Mouse (Mus musculus) forebrain, postnatal 0 days (tissue): ENCODE data around the gene Trmt11. TPM values are rescaled to one million over a fixed set of nuclear protein-coding genes. Genes with fewer than 3 reads are reported as not detected.

ENCODE experiments used
- ATAC-seq: fragments of 200-750 bp; cut with Nextera tagmentation; 2 replicates; pipeline ENCODE4 v1.8.0; 2017; ENCODE audit warnings: mild to moderate bottlenecking, moderate library complexity
- DNase-seq: peaks from one replicate; pipeline ENCODE4 v3.0.0-alpha.2; 2015
- H3K27ac ChIP-seq: fragments of 300-500 bp; sonication (generic); 2 replicates; pipeline ENCODE4 v1.5.1; 2014; ENCODE audit warnings: low read depth, mild to moderate bottlenecking, antibody characterized with exemption, low read length, moderate library complexity, mixed read lengths
- H3K27me3 ChIP-seq: fragments of 300-500 bp; sonication (generic); 2 replicates; pipeline ENCODE4 v1.6.1; 2014; ENCODE audit warnings: mild to moderate bottlenecking, low read length, mixed read lengths; ENCODE audit not compliant: insufficient read depth
- H3K36me3 ChIP-seq: fragments of 300-500 bp; sonication (generic); 2 replicates; pipeline ENCODE4 v1.6.1; 2014; ENCODE audit warnings: mild to moderate bottlenecking, moderate library complexity; ENCODE audit not compliant: insufficient read depth
- H3K4me1 ChIP-seq: fragments of 300-500 bp; sonication (generic); 2 replicates; pipeline ENCODE4 v1.6.1; 2014; ENCODE audit warnings: antibody characterized with exemption; ENCODE audit not compliant: insufficient read depth
- H3K4me2 ChIP-seq: fragments of 300-500 bp; sonication (generic); 2 replicates; pipeline ENCODE4 v1.6.1; 2014; ENCODE audit warnings: low read depth, mild to moderate bottlenecking, moderate library complexity
- H3K4me3 ChIP-seq: fragments of 300-500 bp; sonication (generic); 2 replicates; pipeline ENCODE4 v1.5.1; 2014; ENCODE audit warnings: low read depth, low read length, mixed read lengths
- H3K9ac ChIP-seq: fragments of 300-500 bp; sonication (generic); 2 replicates; pipeline ENCODE4 v1.6.1; 2014; ENCODE audit warnings: mild to moderate bottlenecking
- H3K9me3 ChIP-seq: fragments of 300-500 bp; sonication (generic); 2 replicates; pipeline ENCODE4 v1.6.1; 2016; ENCODE audit warnings: low read length
- CTCF ChIP-seq: sonication (generic); IDR thresholded peaks from 2 replicates; pipeline ENCODE4 v1.5.1; 2016; ENCODE audit warnings: antibody characterized with exemption, control low read depth, low read depth
- WGBS: fragments of 180-500 bp; shearing (Covaris S2); extraction: QIAGEN DNeasy Blood & Tissue Kit; methylation state at CpG from one replicate; pipeline ENCODE4 v1.1.7; 2014; 5-methylcytosine and 5-hydroxymethylcytosine counted together
- polyA plus RNA-seq: library from polyadenylated mRNA; unstranded; fragments of >200 nt; fragmentation: Nextera tagmentation; extraction: Ambion mirVana; gene quantifications from 2 replicates; pipeline ENCODE4 v1.2.1, GENCODE M21; 2015
- total RNA-seq: library from RNA; depleted of rRNA; stranded (reverse); fragments of >200 nt; gene quantifications from 2 replicates; pipeline ENCODE4 v1.2.3, GENCODE M21; 2014

The Trmt11 gene
- total and polyA plus RNA-seq, 2 experiments from 2014 or later, result 13.9 to 19.9 TPM

DNA sequence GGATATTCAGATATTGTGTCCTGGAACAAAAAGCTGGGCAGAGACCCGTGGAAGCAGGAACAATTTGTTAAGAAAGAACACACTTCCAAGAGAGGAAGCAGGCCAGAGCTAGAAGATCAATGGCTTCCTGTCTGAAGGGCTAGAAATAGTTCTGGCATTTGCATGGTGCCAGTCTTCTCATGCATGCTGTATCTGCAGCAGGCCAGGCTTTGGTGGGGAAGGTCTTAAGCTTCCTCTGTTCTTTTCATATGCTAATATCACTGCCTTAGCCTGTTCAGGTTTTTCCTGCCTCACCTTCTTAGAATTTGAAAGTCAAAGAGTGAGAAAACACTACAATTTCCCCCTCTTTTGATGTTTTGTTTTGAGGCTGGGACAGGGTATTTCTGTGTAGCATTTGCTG, 27.0 kb upstream of the Trmt11 start:
- 20% methylated on average over 1 of the region's 1 CpGs for WGBS
- Histone ChIP-seq H3K4me3 (no peak overlapping the region), H3K27ac (no peak overlapping the region), H3K27me3 (no peaks in the 10 kb centered on the region), H3K36me3 (no peaks in the 10 kb centered on the region), H3K4me1 (no peaks in the 10 kb centered on the region), H3K9me3 (no peaks in the 10 kb centered on the region), H3K9ac (no peak overlapping the region), H3K4me2 (no peak overlapping the region)
- ATAC-seq, result no peak
- DNase-seq, result no peak
- TF ChIP-seq CTCF, result no peak

DNA sequence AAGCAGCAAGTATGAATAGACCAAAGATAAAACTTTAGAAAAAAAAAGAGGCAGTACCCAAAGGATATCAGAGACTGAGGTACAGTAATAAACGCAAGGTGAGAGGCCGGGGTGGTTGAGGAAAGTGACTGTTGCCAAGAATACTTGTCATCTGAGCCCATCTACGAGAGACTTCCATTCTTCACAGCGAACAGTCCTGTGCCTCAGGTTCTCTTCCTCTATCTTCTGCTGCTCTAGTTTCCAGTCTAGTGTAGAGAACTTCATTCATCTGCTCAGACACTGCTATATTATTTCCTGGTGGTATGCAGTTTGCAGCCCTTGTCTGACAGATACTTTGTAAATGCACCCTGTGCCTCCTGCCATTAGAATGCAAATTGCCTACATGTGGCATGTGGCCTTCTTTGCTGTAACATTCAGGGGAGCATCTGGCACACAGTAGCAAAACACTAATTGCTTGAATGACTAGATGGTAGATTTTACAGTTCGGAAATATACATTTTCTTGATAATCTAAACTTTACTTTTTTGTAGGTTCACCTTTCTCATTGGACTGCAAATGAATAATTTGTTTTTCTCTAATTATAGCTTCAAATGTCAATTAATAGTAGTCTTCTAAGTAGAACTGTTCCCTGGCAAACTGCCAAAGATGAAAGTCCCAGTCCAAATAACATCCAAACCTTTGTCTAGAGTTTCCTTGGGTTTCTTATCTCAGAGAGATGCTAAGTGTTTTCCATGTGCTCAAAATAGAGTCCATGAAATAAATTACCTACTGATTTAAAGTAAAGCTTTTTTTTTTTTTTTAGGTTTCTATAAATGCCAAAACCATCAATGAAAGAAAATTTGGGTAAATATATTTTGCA, 23.8 kb upstream of the Trmt11 start:
- no peak for ATAC-seq
- no peak overlapping the region for H3K4me3 ChIP-seq
- WGBS, result 30% methylated on average over 5 of the region's 5 CpGs
- no peaks in the 10 kb centered on the region for H3K4me1 ChIP-seq
- TF ChIP-seq CTCF, result no peak
- no peak overlapping the region for H3K9ac ChIP-seq
- H3K9me3 ChIP-seq, result no peaks in the 10 kb centered on the region
- H3K27me3 ChIP-seq, result no peaks in the 10 kb centered on the region
- peak; percentile 11 for DNase-seq
- H3K4me2 ChIP-seq, result no peak overlapping the region
- no peak overlapping the region for H3K27ac ChIP-seq
- no peaks in the 10 kb centered on the region for H3K36me3 ChIP-seq

DNA sequence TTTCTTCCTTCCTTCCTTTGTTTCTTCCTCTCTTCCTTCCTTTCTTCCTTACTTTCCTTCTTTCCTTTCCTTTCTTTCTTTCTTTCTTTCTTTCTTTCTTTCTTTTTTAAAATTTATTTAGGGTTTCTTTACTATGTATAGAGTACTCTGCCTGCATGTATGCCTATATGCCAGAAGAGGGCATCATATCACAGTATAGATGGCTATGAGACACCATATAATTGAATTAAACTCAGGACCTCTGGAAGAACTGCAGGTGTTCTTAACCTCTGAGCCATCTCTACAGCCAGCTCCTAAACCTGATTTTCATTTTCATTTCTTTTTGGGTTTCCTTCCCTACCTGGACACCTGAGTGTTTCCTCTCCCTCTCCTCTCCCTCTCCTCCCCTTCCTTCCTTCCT, 22.4 kb upstream of the Trmt11 start:
- ATAC-seq (no peak), DNase-seq (no peak)
- H3K27me3 ChIP-seq, result no peaks in the 10 kb centered on the region
- H3K27ac ChIP-seq, result no peak overlapping the region
- H3K9ac ChIP-seq, result no peak overlapping the region
- H3K4me3 ChIP-seq, result no peak overlapping the region
- no peaks in the 10 kb centered on the region for H3K9me3 ChIP-seq
- no peaks in the 10 kb centered on the region for H3K4me1 ChIP-seq
- H3K4me2 ChIP-seq, result no peak overlapping the region
- TF ChIP-seq CTCF, result peak; percentile 29; the same call in 1 of the 2 replicates
- no peaks in the 10 kb centered on the region for H3K36me3 ChIP-seq

DNA sequence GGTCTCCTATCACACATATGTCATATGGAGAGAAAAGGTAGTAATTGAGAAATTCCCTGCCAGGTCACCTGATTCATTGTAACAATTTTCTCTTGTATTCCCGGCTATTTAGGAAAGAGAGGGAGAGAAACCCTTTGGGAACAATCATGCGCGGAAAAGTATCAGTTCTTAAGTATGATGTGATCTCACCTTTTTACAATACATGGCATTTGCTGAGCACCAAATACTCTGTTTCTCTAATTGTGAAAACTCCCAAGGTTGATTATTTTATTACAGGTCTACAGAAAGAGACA, 18.3 kb upstream of the Trmt11 start:
- peak overlapping the region; percentile 85 for H3K27ac ChIP-seq
- no peak for ATAC-seq

DNA sequence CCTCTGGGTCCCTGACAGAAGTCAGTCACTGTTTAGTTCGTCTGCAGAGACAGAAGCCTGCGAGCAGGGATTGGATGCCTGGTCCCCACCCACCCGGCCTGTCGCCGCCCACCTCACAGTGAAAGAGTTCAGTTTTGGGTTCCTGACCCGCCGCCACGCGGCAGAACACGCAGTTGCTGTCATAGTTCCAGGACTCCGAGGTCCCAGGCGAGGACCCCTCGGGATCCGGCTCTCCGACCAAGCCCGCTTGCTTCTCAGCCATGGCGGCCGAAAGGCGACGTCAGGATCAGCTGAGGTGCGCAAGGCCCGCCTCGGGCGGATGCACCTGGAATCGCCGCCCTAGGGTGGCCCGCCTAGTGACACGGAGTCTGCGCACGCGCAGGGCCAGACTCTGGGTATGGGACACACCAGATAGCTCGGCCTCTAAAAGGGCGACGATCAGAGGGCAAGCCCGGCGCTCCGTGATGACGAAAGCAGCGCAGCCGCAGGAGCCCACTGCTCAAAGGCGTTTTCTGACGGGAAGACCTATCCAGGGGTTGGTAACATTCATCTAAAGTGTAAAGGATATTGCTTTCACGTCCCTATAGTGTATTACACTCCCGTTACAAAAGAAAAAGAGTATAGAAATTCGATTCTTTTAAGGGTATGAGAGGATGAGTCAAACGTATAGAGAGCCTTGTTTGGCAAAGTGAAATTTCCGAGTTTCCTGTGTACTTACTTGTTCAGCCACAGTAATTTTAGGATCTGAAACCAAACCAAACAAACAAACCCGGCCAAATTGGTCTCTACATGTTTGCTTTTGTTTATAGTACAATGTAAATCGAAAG, 17.8 kb upstream of the Trmt11 start:
- peak; percentile 99 for ATAC-seq
- H3K4me2 ChIP-seq, result peak overlapping the region; percentile 66
- 1% methylated on average over 49 of the region's 49 CpGs for WGBS

More for the DNA sequence above, 18.3 kb upstream of the Trmt11 start:
- Histone ChIP-seq H3K4me2 (peak overlapping the region; percentile 66), H3K4me3 (peak overlapping the region; percentile 58), H3K4me1 (no peaks in the 10 kb centered on the region), H3K9me3 (no peaks in the 10 kb centered on the region), H3K27me3 (no peaks in the 10 kb centered on the region), H3K36me3 (no peaks in the 10 kb centered on the region), H3K9ac (peak overlapping the region; percentile 57)
- DNase-seq, result no peak
- TF ChIP-seq CTCF, result no peak
- WGBS, result 35% methylated on average over 3 of the region's 3 CpGs

DNA sequence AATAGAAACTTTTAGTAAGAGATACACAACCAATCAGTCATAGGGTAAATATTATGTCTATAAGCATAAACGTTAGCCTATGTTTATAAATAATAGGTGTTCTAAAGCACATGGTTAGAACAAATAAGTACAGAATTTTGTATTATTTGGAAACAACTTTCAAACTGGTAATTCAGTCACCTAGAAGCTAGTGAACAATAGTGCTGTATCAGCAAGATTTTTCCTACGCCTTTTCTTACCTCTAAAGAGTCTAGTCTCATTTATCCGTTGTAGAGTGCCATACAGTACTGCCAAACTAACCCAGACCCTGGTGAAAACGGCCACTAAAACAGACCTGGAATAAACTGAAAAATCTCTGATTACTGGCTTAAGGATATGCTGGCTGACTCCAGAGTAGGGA, 12.5 kb upstream of the Trmt11 start:
- H3K27ac ChIP-seq, result no peak overlapping the region
- TF ChIP-seq CTCF, result no peak
- no peaks in the 10 kb centered on the region for H3K9me3 ChIP-seq
- WGBS, result 87% methylated on average over 4 of the region's 4 CpGs
- no peak overlapping the region for H3K9ac ChIP-seq
- peaks cover 9% of the 10 kb centered on the region for H3K36me3 ChIP-seq
- no peak for DNase-seq
- H3K27me3 ChIP-seq, result no peaks in the 10 kb centered on the region
- ATAC-seq, result no peak
- H3K4me3 ChIP-seq, result no peak overlapping the region
- no peak overlapping the region for H3K4me2 ChIP-seq
- H3K4me1 ChIP-seq, result no peaks in the 10 kb centered on the region

More for the DNA sequence above, 17.8 kb upstream of the Trmt11 start:
- Histone ChIP-seq H3K9ac (peak overlapping the region; percentile 57), H3K27me3 (no peaks in the 10 kb centered on the region), H3K36me3 (peaks cover 2% of the 10 kb centered on the region; the same call in 1 of the 2 replicates), H3K27ac (peak overlapping the region; percentile 85), H3K4me1 (no peaks in the 10 kb centered on the region), H3K4me3 (peak overlapping the region; percentile 58), H3K9me3 (no peaks in the 10 kb centered on the region)
- DNase-seq, result peak; percentile 99
- TF ChIP-seq CTCF, result peak; percentile 57

DNA sequence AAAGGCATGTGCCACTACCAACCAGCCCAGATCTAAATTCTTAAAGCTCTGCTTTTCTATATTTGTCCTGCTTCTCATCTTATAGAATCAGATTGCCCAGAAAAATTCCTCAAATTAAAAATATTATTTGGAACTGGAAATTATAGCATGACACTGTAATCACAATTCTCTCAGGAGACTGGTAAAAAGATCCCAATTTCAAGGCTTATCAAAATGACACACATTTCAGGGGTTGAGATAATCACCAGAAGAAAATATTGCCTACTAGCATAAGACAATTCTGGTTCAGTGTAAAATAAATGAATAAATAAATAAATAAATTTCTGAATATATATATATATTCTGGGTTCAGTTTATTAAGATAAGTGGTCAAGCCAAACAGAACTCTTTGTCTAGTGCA, 9.1 kb upstream of the Trmt11 start:
- no peak for ATAC-seq
- no peaks in the 10 kb centered on the region for H3K9me3 ChIP-seq
- H3K9ac ChIP-seq, result no peak overlapping the region
- H3K4me3 ChIP-seq, result no peak overlapping the region
- H3K4me2 ChIP-seq, result no peak overlapping the region
- no peak overlapping the region for H3K27ac ChIP-seq
- DNase-seq, result no peak
- no peaks in the 10 kb centered on the region for H3K27me3 ChIP-seq
- no peak for TF ChIP-seq CTCF
- peaks cover 9% of the 10 kb centered on the region for H3K36me3 ChIP-seq
- H3K4me1 ChIP-seq, result no peaks in the 10 kb centered on the region
